Mouse (Mus musculus) thymus, postnatal 36 days (tissue): ENCODE results near the gene Ctrl.

Experiments used
- DNase-seq, 2 experiments: peaks; one replicate each; pipeline ENCODE4 v3.0.0; 2022; ENCODE audit warnings: mixed read lengths in 2 of 2

Ctrl gene

GRCm38 (mm10) chr8:105937496-105938305, 4.0 kb upstream of the Ctrl start:
- peak; percentile 58 to 59 for DNase-seq

GRCm38 (mm10) chr8:105936866-105937475, 3.3 kb upstream of the Ctrl start:
- peak; percentile 70 to 78 for DNase-seq

- no peak for DNase-seq
These were observed 2.4 kb upstream of the Ctrl start for GRCm38 (mm10) chr8:105935863-105936603.

GRCm38 (mm10) chr8:105935105-105935504, 1.4 kb upstream of the Ctrl start:
- no peak for DNase-seq

GRCm38 (mm10) chr8:105932525-105932924, 1.1 kb downstream of the Ctrl start:
- no peak for DNase-seq

GRCm38 (mm10) chr8:105931271-105931670, 2.4 kb downstream of the Ctrl start:
- DNase-seq: no peak

GRCm38 (mm10) chr8:105930602-105931001, 3.1 kb downstream of the Ctrl start:
- peak; percentile 84 to 90 for DNase-seq

- DNase-seq: no peak
These were observed 8.5 kb downstream of the Ctrl start for GRCm38 (mm10) chr8:105925123-105925522.

GRCm38 (mm10) chr8:105919390-105919789, 14.3 kb downstream of the Ctrl start:
- DNase-seq: no peak

- DNase-seq: no peak
These were observed 32.6 kb downstream of the Ctrl start for GRCm38 (mm10) chr8:105900941-105901616.

GRCm38 (mm10) chr8:105900180-105900940, 33.3 kb downstream of the Ctrl start, which contains the start of gene Pskh1:
TSS of gene Pskh1 (plus strand) at chr8:105900441.
- peak; percentile 90 to 93 for DNase-seq

GRCm38 (mm10) chr8:105897801-105898480, 35.7 kb downstream of the Ctrl start:
- DNase-seq: no peak

- peak in 1 of 2 experiments; percentile 41 for DNase-seq
These were observed 40.3 kb downstream of the Ctrl start, which contains the start of gene Nrn1l for GRCm38 (mm10) chr8:105893339-105893738. TSS of gene Nrn1l (plus strand) at chr8:105893567.

GRCm38 (mm10) chr8:105892432-105892831, 41.2 kb downstream of the Ctrl start:
- peak; percentile 22 to 39 for DNase-seq

GRCm38 (mm10) chr8:105890870-105891269, 42.8 kb downstream of the Ctrl start:
- no peak for DNase-seq

- DNase-seq: no peak
These were observed 43.8 kb downstream of the Ctrl start for GRCm38 (mm10) chr8:105889756-105890465.
